Mouse (Mus musculus): ENCODE measurements at regions not wholly inside any gene's neighbourhood (a gene's known extent, or its start where the extent isn't known, plus 50 kb on each side); places are given as distances from the start of the nearest gene placed in this dataset.
A peak's percentile ranks its signal among the peaks of the same experiment; 100 is the strongest.

GRCm38 (mm10) chr14:54185265-54185830 lies 68.6 kb downstream of the Dad1 start:
- no peak for ATAC-seq (ENCODE audit: insufficient number of reproducible peaks, low FRiP score, low TSS enrichment)

GRCm38 (mm10) chr14:54183873-54184272 lies 70.0 kb downstream of the Dad1 start:
- ATAC-seq (ENCODE audit: insufficient number of reproducible peaks, low FRiP score, low TSS enrichment): no peak

- ATAC-seq (ENCODE audit: insufficient number of reproducible peaks, low FRiP score, low TSS enrichment): no peak
Measured at GRCm38 (mm10) chr14:54182838-54183237, 71.1 kb downstream of the Dad1 start.

- ATAC-seq (ENCODE audit: insufficient number of reproducible peaks, low FRiP score, low TSS enrichment): no peak
Measured at GRCm38 (mm10) chr14:54181306-54181705, 72.6 kb downstream of the Dad1 start.

GRCm38 (mm10) chr14:54180754-54181153 lies 73.2 kb downstream of the Dad1 start:
- no peak for ATAC-seq (ENCODE audit: insufficient number of reproducible peaks, low FRiP score, low TSS enrichment)

GRCm38 (mm10) chr14:54180271-54180670 lies 73.6 kb downstream of the Dad1 start:
- ATAC-seq (ENCODE audit: insufficient number of reproducible peaks, low FRiP score, low TSS enrichment): no peak

- no peak for ATAC-seq (ENCODE audit: insufficient number of reproducible peaks, low FRiP score, low TSS enrichment)
Measured at GRCm38 (mm10) chr14:54178856-54179255, 75.0 kb downstream of the Dad1 start.

GRCm38 (mm10) chr14:54176469-54176868 lies 77.4 kb downstream of the Dad1 start:
- ATAC-seq (ENCODE audit: insufficient number of reproducible peaks, low FRiP score, low TSS enrichment): no peak

- no peak for ATAC-seq (ENCODE audit: insufficient number of reproducible peaks, low FRiP score, low TSS enrichment)
Measured at GRCm38 (mm10) chr14:54175476-54175875, 78.4 kb downstream of the Dad1 start.

- ATAC-seq (ENCODE audit: insufficient number of reproducible peaks, low FRiP score, low TSS enrichment): no peak
Measured at GRCm38 (mm10) chr14:54173316-54173715, 80.6 kb downstream of the Dad1 start.

GRCm38 (mm10) chr14:54169254-54169653 lies 84.7 kb downstream of the Dad1 start:
- ATAC-seq (ENCODE audit: insufficient number of reproducible peaks, low FRiP score, low TSS enrichment): no peak

GRCm38 (mm10) chr14:54168414-54168931 lies 85.4 kb downstream of the Dad1 start:
- no peak for ATAC-seq (ENCODE audit: insufficient number of reproducible peaks, low FRiP score, low TSS enrichment)

GRCm38 (mm10) chr14:54166057-54166456 lies 87.8 kb downstream of the Dad1 start:
- ATAC-seq (ENCODE audit: insufficient number of reproducible peaks, low FRiP score, low TSS enrichment): no peak

- no peak for ATAC-seq (ENCODE audit: insufficient number of reproducible peaks, low FRiP score, low TSS enrichment)
Measured at GRCm38 (mm10) chr14:54164874-54165273, 89.0 kb downstream of the Dad1 start.

- no peak for ATAC-seq (ENCODE audit: insufficient number of reproducible peaks, low FRiP score, low TSS enrichment)
Measured at GRCm38 (mm10) chr14:54161916-54162315, 92.0 kb downstream of the Dad1 start.

GRCm38 (mm10) chr14:54161206-54161605 lies 92.7 kb downstream of the Dad1 start:
- ATAC-seq (ENCODE audit: insufficient number of reproducible peaks, low FRiP score, low TSS enrichment): no peak

- ATAC-seq (ENCODE audit: insufficient number of reproducible peaks, low FRiP score, low TSS enrichment): no peak
Measured at GRCm38 (mm10) chr14:54159816-54160215, 94.1 kb downstream of the Dad1 start.

- ATAC-seq (ENCODE audit: insufficient number of reproducible peaks, low FRiP score, low TSS enrichment): no peak
Measured at GRCm38 (mm10) chr14:54158214-54158965, 95.5 kb downstream of the Dad1 start.

GRCm38 (mm10) chr14:54156536-54156935 lies 97.4 kb downstream of the Dad1 start:
- no peak for ATAC-seq (ENCODE audit: insufficient number of reproducible peaks, low FRiP score, low TSS enrichment)

- ATAC-seq (ENCODE audit: insufficient number of reproducible peaks, low FRiP score, low TSS enrichment): peak; percentile 52; the same call in 1 of the 2 replicates
Measured at GRCm38 (mm10) chr14:54152485-54153235, 101.2 kb downstream of the Dad1 start.

GRCm38 (mm10) chr14:54151921-54152320 lies 102.0 kb downstream of the Dad1 start:
- no peak for ATAC-seq (ENCODE audit: insufficient number of reproducible peaks, low FRiP score, low TSS enrichment)
